Mouse (Mus musculus) 3T3-L1 (cell line): ENCODE measurements around the gene Zfp619.
"Not testable (repeated sequence)": the region's sequence is repeated elsewhere in the genome, so short reads cannot be mapped to it uniquely, and the experiment has no call there.

Source experiments
- DNase-seq: peaks from one replicate; pipeline ENCODE4 v3.0.0-alpha.2; 2015; ENCODE audit warnings: low read depth, low spot score

Gene Zfp619

DNA sequence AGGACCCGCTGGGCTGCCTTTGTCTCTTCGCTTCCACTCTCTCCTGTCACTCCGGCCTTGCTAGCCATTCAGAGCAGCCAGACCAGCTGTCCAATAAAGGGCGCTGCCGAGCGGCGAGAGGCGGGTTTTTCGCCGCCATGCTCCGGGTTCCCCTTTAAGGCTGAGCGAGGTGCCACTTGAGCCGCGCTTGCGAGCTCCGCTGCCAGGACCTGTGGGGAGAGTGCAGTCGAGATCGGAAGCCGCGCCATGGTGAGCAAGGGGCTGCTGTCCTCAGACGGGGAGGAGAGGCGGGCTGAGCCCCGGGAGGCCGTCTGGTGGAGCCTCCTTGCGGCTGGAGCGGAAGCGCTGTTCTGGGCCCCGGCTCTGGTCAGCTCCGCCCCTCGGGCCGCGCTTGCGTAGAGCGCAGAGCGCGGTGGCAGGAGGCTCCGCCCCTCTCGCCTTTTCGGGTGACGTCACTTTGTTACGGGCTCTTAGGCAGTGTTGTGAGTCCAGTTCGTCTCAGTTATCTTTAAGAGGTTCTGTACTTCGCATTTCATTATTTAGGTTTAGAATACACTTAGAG is at the start of gene Zfp619:
Gene Zfp619, plus strand, starts transcription at position 151 of the 562 bp plus-strand sequence.
- DNase-seq, result peak; percentile 88

DNA sequence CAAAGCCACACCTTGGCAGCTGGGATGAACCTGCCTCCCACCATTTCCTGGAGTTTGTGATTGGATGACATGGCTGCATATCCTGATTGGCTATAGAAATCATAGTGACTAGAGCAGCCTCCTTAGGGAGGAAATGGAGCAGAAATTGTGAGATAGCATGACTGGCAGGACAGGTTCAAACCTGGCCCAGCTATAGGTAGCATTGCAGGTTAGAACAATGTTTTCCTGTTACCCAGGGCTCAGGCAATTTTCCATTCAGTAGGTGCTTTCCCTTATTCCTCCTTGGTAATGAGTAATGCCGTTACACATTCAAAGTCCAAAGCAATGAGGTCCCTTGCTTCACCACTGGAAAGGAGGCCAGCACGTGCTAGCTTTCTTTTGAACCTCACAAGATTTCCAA is 38.6 kb upstream of the Zfp619 start:
- no peak for DNase-seq

DNA sequence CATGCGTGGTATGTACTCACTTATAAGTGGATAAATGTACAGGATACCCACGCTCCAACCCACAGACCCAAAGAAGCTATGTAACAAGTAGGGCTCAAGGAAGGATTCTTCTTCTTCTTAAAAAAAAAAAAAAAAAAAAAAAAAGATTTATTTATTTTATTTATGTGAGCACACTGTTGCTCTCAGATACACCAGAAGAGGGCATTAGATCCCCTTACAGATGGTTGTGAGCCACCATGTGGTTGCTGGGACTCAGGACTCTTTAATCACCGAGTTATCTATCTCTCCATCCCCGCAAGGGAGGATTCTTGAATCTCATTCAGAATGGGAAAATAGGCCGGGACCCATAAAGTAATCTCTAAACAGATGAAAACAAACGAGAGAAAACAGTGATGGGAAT is 33.2 kb upstream of the Zfp619 start:
- DNase-seq, result no peak

GRCm38 (mm10) chr7:39487159-39487853 is 30.3 kb upstream of the Zfp619 start:
- DNase-seq, result no peak

DNA sequence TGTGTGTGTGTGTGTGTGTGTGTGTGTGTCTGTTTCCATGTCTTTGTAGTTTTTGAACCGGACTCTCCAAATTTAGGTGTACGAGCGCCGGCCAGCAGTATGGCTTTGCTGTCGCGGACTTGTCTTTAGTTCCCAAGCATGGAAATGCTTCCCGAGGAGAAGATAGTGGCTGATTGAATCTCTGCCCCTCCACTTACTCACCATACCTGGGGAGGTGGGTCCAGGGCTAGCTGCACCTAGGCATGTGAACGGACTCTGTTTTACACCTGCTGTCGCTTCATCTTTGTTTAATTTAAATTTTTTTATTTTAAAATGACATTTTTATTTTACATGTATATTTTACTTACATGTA is 29.7 kb upstream of the Zfp619 start:
- DNase-seq, result no peak

GRCm38 (mm10) chr7:39494646-39495045 is 22.9 kb upstream of the Zfp619 start:
- no peak for DNase-seq

DNA sequence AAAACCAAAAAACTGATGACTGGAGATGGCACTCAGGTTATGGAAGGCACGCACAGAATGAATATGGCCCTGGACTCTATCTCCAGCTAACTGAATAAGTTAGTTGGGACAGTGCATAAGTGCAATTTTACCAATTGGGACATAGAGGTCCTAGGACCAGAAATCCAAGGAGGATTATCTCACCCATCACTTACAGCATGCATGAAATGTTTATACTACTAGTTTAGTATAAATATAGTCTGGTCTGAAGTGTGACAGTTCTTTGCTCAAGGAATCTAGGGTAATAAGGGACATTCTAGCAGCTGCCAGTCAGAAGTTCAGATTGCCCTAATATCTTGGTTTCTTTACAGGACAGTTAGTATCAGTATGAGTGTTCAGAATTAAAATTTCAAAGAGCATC is 13.5 kb upstream of the Zfp619 start:
- DNase-seq, result no peak

DNA sequence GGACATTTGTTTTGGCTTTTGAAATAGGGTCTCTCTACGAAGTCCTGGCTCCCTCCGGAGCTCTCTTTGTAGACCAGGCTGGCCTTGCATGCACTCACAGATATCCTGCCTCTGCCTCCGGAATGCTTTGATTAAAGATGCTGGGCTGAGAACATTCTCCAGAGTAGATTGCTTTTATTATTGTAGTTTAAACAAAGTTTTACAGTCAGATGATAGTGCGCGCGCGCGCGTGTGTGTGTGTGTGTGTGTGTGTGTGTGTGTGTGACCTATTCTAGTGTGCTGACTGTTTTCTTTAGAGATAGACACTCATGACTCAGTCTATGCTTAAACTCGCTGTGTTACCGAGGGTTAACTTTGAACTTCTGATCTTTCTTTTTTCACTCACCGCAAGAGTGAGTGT is 796 bp downstream of the Zfp619 start:
- peak; percentile 1 for DNase-seq

DNA sequence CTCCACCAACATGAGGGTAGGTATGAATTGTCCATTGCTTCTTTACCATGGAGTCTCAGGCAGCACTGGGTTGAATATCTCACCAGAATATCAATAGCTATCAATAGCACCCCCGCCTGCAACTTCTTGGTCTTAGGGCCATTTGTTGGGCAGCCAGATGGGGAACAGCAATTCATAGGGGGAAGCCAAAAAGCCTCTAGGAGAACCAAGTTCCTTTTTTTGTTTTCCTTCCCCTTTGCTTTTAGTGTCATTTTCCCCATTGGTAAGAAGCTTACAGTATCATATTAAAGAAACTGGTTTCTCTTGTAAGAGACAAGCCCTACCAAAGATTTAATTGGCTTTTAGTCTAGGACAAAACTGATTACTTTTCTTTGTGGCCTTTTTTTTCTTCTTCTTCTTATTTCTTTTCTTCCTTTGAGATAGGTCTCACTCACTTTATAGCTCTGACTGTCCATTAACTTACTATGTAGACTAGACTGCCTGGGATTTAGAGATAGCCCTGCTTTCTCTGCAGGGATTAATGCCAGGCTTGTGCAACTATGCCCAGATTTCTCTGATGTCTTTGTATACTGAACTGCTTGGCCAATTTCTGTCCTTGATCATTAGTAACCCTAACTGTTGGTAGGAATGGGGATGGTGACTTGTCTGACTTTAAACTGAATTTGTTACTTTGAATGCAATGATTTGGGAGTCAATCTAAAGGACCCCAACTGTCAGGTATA is 6.3 kb downstream of the Zfp619 start:
- DNase-seq, result no peak

DNA sequence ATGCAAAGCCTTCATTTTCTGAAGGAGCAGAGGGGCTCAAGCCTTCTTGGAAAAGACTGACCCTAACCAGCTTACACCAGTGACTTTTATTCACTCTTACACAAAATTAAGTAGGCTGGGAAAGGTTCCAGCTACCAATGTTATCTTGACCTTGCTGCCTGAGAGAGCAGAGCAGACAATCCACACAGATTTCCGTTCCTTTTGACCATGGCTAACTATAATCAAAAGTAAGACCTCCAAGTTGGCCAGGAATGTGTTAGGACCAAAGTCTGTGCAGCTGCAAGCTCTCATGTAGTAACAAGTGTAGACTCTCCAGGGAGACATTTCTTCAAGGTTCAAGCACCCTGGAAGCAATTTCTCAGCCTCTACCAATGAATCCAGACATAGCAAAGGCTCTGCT is 25.6 kb downstream of the Zfp619 start:
- no peak for DNase-seq

DNA sequence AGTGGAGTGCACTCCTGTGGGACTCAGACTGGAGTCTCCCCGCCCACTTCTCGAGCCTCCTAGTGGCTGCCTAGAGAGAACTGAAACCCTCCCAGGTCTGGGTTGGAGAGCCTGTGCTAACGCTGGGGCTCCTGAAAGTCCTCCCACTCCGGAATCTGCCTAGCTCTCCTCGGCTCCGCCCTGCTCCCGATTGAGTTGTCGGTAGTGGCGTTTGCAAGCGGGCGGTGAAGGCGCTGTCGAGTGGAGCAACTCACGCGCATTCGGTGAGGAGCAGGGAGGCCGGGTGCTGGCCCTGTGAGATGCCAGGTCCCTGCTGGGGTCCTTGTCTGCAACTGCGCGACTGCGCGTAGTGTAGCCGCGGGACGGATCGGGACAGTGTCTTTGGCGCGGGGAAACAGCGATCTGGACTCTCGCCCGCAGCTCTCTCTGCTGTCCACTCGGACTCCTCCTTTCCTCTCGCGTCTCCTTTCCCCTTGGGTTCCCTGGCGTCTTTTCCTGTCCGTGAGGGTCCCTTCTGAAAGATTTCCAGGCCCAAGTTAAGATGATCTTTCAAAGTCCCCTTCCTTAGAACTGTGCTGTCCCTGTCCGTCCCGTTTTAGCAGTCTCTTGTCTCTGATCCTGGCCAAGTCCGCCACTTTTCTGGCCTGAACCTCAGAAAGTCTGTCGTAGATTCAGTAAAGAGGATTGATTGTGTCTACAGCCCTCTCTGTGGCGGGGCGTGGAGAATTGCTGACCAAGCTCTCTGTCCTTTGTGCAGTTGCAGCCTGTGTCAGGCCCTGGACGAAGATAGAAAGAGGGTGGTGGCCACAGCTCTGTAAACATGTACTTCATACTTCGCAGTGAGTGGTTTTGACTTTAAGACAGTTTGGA is 26.9 kb downstream of the Zfp619 start:
- DNase-seq, result peak; percentile 87

DNA sequence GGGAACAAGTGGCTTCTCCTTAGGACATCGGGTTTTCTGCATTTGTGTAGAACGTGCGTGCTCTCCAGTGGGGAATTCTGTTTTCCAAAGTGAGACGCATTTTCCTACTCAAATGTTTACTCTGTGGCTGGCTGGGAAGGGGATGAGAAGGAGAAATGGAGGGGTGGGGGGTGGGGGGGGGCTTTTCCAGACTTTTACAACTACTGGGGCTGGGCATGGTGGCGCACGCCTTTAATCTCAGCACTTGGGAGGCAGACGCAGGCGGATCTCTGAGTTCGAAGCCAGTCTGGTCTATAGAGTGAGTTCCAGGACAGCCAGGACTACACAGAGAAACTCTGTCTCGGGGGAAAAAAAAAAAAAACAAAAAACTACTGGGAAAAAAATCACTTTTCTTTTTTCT is 27.6 kb downstream of the Zfp619 start:
- no peak for DNase-seq

DNA sequence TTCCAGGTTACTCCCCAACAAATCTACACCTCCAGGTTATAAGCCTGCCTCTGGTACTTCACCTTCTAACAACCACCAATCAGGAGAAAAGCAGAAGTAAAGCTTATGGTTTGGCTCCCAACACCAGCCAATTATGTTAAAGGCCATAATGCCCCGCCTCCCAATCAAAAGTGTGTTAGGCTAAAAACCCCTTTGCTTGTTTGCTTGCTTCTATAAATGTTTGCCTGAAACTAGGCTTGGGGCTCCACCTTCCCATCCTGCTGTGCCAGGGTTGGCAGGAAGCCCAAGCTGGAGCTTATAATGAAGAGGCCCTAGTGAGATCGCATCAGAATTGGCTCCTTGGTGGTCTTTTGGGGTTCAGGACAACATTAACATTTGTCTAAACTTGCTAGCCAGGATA is 31.8 kb downstream of the Zfp619 start:
- peak; percentile 2 for DNase-seq

GRCm38 (mm10) chr7:39551976-39552891 is 34.7 kb downstream of the Zfp619 start:
- peak; percentile 91 for DNase-seq

DNA sequence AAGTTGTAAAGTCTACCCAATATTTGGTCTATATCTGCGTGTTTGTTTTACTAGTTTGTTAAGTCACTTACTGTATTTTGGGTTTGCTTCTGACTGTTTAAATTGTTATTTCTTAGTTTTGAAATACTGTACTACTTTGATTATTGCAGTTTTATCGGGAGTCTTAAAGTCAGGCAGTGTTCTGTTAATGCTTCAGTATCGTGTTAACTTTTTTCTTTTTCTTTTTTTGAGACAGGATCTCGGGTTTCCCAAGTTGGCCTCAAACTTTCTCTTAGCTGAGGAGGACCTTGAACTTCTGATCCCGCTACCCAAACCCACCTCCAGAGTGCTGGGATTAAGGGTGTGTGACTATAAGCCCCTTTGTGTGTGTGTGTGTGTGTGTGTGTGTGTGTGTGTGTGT is 35.4 kb downstream of the Zfp619 start:
- peak; percentile 18 for DNase-seq

- DNase-seq, result no peak
Observed at GRCm38 (mm10) chr7:39553871-39554270, 36.3 kb downstream of the Zfp619 start.

DNA sequence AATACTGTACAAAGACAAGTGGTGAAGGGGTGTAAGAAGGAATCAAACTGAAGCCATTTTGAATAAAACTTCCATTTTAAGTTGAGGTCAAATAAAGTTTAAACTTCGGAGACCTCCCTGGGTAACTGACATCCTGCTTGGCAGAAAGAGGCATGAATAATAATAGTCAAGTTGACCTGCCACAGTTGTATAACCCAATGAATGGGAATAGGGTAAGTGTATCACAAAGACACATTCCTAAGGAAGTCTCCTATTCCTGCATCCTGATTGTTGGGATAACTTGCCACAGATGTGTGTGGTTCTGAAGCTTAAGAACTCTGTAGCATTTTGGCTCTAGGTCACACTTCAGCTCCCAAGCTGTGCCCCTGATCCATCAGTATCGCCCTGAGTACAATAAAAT is 62.5 kb downstream of the Zfp619 start:
- no peak for DNase-seq

GRCm38 (mm10) chr7:39580601-39581000 is 63.0 kb downstream of the Zfp619 start:
- no peak for DNase-seq

DNA sequence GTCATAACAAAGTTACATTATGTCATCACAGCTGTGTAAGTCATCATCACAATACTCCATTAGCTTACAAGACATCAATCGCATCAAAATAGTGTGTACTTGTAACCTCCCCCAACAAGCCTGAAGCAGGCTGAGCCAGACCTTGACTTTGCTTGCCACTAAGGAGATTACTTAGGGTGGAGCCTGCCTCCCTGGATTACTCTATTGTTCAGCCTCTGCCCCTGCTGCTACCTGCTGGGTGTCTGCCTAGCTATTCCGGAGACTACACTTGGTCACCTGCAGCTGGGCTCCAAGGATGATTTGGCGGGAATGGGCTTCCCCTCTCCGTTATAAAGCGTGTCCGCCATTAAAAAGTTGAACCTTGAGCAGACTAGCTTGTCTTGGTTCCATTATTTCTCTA is 69.3 kb downstream of the Zfp619 start:
- DNase-seq, result not testable (repeated sequence)

DNA sequence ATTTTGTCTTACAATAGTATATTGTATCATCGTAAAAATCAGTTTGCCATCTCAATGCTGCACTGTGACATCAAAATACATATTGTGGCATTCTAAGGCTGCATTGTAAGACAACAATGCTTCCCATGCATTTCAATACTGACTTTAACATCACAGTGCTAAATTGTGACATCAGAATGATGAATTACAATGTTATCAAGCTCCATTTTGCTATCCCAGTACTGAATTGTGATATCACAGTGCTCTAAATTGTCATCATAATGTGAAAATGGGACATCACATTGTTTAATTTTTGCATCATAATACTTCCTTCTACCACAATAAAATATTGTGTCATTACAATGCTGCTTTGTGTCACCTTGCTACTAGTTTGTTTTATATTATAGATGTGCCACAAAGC is 70.5 kb downstream of the Zfp619 start:
- no peak for DNase-seq

DNA sequence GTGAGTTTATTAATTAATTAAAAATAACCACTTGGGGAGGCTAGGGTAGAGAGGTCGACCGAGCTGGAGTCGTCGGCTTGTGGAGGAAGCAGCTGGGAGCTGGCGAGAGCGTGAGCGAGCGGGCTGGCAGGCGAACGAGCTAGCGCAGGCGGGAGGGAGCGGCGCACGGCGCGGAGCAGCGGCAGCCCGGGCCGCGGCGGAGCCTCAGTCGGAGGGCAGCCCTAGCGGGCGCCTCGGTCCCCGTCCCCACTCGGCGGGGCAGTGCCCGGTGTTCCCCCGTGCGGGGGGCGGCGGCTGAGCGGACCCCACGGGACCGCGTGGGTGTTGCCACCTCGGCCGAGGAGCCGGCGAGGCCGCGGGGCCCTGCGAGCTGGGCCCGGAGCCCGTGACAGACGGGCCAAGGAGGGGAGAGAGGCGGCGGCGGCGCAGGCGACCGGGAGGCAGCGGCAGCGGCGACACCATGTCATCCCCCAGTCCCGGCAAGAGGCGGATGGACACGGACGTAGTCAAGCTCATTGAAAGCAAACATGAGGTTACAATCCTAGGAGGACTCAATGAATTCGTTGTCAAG is 71.0 kb downstream of the Zfp619 start:
- not testable (repeated sequence) for DNase-seq
